Mouse (Mus musculus): Measurements from ENCODE around the gene Tigar. TPM values are rescaled to one million over a fixed set of nuclear protein-coding genes. Genes with fewer than 3 reads are reported as not detected.

Gene Tigar
- polyA plus RNA-seq, 1 experiment: 37.6 TPM

GRCm38 (mm10) chr6:127132719-127133118 is 23.4 kb upstream of the Tigar start:
- Histone ChIP-seq H3K4me1 (ENCODE audit: control insufficient read depth, insufficient read depth, low read length) (peaks cover 1% of the 10 kb centered on the region), H3K9ac (ENCODE audit: low read depth, poor library complexity, severe bottlenecking) (no peak overlapping the region), H3K27me3 (ENCODE audit: control insufficient read depth, insufficient read depth, low read length, poor library complexity, severe bottlenecking) (no peaks in the 10 kb centered on the region), H3K27ac (ENCODE audit: insufficient read depth, low read length) (no peak overlapping the region), H3K9me3 (replicated peaks; ENCODE audit: control insufficient read depth, insufficient read depth, low read length, poor library complexity, severe bottlenecking) (no peaks in the 10 kb centered on the region), H3K4me3 (ENCODE audit: low read depth, low read length) (no peak overlapping the region), H3K36me3 (ENCODE audit: control insufficient read depth, insufficient read depth, low read length, poor library complexity, severe bottlenecking) (no peaks in the 10 kb centered on the region)
- TF ChIP-seq EP300 (IDR thresholded peaks at IDR 0.05; ENCODE audit: insufficient read depth, low read depth, low read length) (no peak), CTCF (IDR thresholded peaks at IDR 0.05; ENCODE audit: low read depth, low read length) (no peak), POLR2A (IDR thresholded peaks at IDR 0.05; ENCODE audit: insufficient read depth, low read length) (no peak)

- no peak overlapping the region for H3K27ac ChIP-seq (ENCODE audit: insufficient read depth, low read length)
- H3K36me3 ChIP-seq (ENCODE audit: control insufficient read depth, insufficient read depth, low read length, poor library complexity, severe bottlenecking): no peaks in the 10 kb centered on the region
- no peak overlapping the region for H3K4me3 ChIP-seq (ENCODE audit: low read depth, low read length)
- no peaks in the 10 kb centered on the region for H3K9me3 ChIP-seq (replicated peaks; ENCODE audit: control insufficient read depth, insufficient read depth, low read length, poor library complexity, severe bottlenecking)
- no peak for TF ChIP-seq CTCF (IDR thresholded peaks at IDR 0.05; ENCODE audit: low read depth, low read length)
- H3K27me3 ChIP-seq (ENCODE audit: control insufficient read depth, insufficient read depth, low read length, poor library complexity, severe bottlenecking): no peaks in the 10 kb centered on the region
- no peak overlapping the region for H3K9ac ChIP-seq (ENCODE audit: low read depth, poor library complexity, severe bottlenecking)
- peaks cover 1% of the 10 kb centered on the region for H3K4me1 ChIP-seq (ENCODE audit: control insufficient read depth, insufficient read depth, low read length)
These were observed 22.6 kb upstream of the Tigar start for GRCm38 (mm10) chr6:127131946-127132345.

GRCm38 (mm10) chr6:127130377-127130776 is 21.0 kb upstream of the Tigar start:
- no peaks in the 10 kb centered on the region for H3K36me3 ChIP-seq (ENCODE audit: control insufficient read depth, insufficient read depth, low read length, poor library complexity, severe bottlenecking)
- peaks cover 1% of the 10 kb centered on the region for H3K4me1 ChIP-seq (ENCODE audit: control insufficient read depth, insufficient read depth, low read length)
- H3K4me3 ChIP-seq (ENCODE audit: low read depth, low read length): no peak overlapping the region
- no peaks in the 10 kb centered on the region for H3K9me3 ChIP-seq (replicated peaks; ENCODE audit: control insufficient read depth, insufficient read depth, low read length, poor library complexity, severe bottlenecking)
- no peak overlapping the region for H3K9ac ChIP-seq (ENCODE audit: low read depth, poor library complexity, severe bottlenecking)
- TF ChIP-seq EP300 (IDR thresholded peaks at IDR 0.05; ENCODE audit: insufficient read depth, low read depth, low read length): peak; percentile 54
- no peak for TF ChIP-seq CTCF (IDR thresholded peaks at IDR 0.05; ENCODE audit: low read depth, low read length)
- H3K27me3 ChIP-seq (ENCODE audit: control insufficient read depth, insufficient read depth, low read length, poor library complexity, severe bottlenecking): no peaks in the 10 kb centered on the region
- H3K27ac ChIP-seq (ENCODE audit: insufficient read depth, low read length): no peak overlapping the region

- no peak overlapping the region for H3K9ac ChIP-seq (ENCODE audit: low read depth, poor library complexity, severe bottlenecking)
- H3K36me3 ChIP-seq (ENCODE audit: control insufficient read depth, insufficient read depth, low read length, poor library complexity, severe bottlenecking): no peaks in the 10 kb centered on the region
These were observed 20.3 kb upstream of the Tigar start for GRCm38 (mm10) chr6:127129659-127130058.

GRCm38 (mm10) chr6:127123506-127123905 is 14.1 kb upstream of the Tigar start:
- H3K27ac ChIP-seq (ENCODE audit: insufficient read depth, low read length): no peak overlapping the region
- no peaks in the 10 kb centered on the region for H3K36me3 ChIP-seq (ENCODE audit: control insufficient read depth, insufficient read depth, low read length, poor library complexity, severe bottlenecking)
- no peaks in the 10 kb centered on the region for H3K9me3 ChIP-seq (replicated peaks; ENCODE audit: control insufficient read depth, insufficient read depth, low read length, poor library complexity, severe bottlenecking)
- H3K4me3 ChIP-seq (ENCODE audit: low read depth, low read length): no peak overlapping the region
- no peaks in the 10 kb centered on the region for H3K4me1 ChIP-seq (ENCODE audit: control insufficient read depth, insufficient read depth, low read length)
- TF ChIP-seq EP300 (IDR thresholded peaks at IDR 0.05; ENCODE audit: insufficient read depth, low read depth, low read length): no peak
- no peak for TF ChIP-seq CTCF (IDR thresholded peaks at IDR 0.05; ENCODE audit: low read depth, low read length)
- no peak for TF ChIP-seq POLR2A (IDR thresholded peaks at IDR 0.05; ENCODE audit: insufficient read depth, low read length)
- H3K9ac ChIP-seq (ENCODE audit: low read depth, poor library complexity, severe bottlenecking): no peak overlapping the region
- H3K27me3 ChIP-seq (ENCODE audit: control insufficient read depth, insufficient read depth, low read length, poor library complexity, severe bottlenecking): no peaks in the 10 kb centered on the region

More at GRCm38 (mm10) chr6:127129659-127130058, 20.3 kb upstream of the Tigar start:
- TF ChIP-seq CTCF (IDR thresholded peaks at IDR 0.05; ENCODE audit: low read depth, low read length) (no peak), POLR2A (IDR thresholded peaks at IDR 0.05; ENCODE audit: insufficient read depth, low read length) (no peak), EP300 (IDR thresholded peaks at IDR 0.05; ENCODE audit: insufficient read depth, low read depth, low read length) (no peak)
- Histone ChIP-seq H3K4me1 (ENCODE audit: control insufficient read depth, insufficient read depth, low read length) (peaks cover 1% of the 10 kb centered on the region), H3K27ac (ENCODE audit: insufficient read depth, low read length) (no peak overlapping the region), H3K9me3 (replicated peaks; ENCODE audit: control insufficient read depth, insufficient read depth, low read length, poor library complexity, severe bottlenecking) (no peaks in the 10 kb centered on the region), H3K4me3 (ENCODE audit: low read depth, low read length) (no peak overlapping the region), H3K27me3 (ENCODE audit: control insufficient read depth, insufficient read depth, low read length, poor library complexity, severe bottlenecking) (no peaks in the 10 kb centered on the region)

- Histone ChIP-seq H3K27ac (ENCODE audit: insufficient read depth, low read length) (no peak overlapping the region), H3K4me1 (ENCODE audit: control insufficient read depth, insufficient read depth, low read length) (no peaks in the 10 kb centered on the region), H3K9me3 (replicated peaks; ENCODE audit: control insufficient read depth, insufficient read depth, low read length, poor library complexity, severe bottlenecking) (no peaks in the 10 kb centered on the region), H3K36me3 (ENCODE audit: control insufficient read depth, insufficient read depth, low read length, poor library complexity, severe bottlenecking) (no peaks in the 10 kb centered on the region), H3K27me3 (ENCODE audit: control insufficient read depth, insufficient read depth, low read length, poor library complexity, severe bottlenecking) (no peaks in the 10 kb centered on the region), H3K4me3 (ENCODE audit: low read depth, low read length) (no peak overlapping the region), H3K9ac (ENCODE audit: low read depth, poor library complexity, severe bottlenecking) (no peak overlapping the region)
- TF ChIP-seq POLR2A (IDR thresholded peaks at IDR 0.05; ENCODE audit: insufficient read depth, low read length) (no peak), EP300 (IDR thresholded peaks at IDR 0.05; ENCODE audit: insufficient read depth, low read depth, low read length) (no peak), CTCF (IDR thresholded peaks at IDR 0.05; ENCODE audit: low read depth, low read length) (no peak)
These were observed 13.6 kb upstream of the Tigar start for GRCm38 (mm10) chr6:127122996-127123395.
